Mouse (Mus musculus) testis, postnatal 14 days (tissue): ENCODE measurements around the gene Cebpa.

Source experiments
- DNase-seq: peaks from one replicate; pipeline ENCODE4 v3.0.0; 2021; ENCODE audit warnings: low spot score

Gene Cebpa

GRCm38 (mm10) chr7:35120146-35120691 lies 1.1 kb downstream of the Cebpa start:
- no peak for DNase-seq

DNA sequence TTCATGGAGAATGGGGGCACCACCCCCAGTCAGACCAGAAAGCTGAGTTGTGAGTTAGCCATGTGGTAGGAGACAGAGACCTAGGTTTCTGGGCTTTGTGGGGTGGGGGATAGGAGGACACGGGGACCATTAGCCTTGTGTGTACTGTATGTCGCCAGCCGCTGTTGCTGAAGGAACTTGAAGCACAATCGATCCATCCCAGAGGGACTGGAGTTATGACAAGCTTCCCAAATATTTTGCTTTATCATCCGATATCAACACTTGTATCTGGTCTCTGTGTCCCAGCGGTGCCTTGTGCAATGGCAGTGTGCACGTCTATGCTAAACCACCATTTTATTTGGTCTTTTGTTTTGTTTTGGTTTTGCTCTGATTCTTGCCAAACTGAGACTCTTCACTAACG lies 2.1 kb downstream of the Cebpa start:
- no peak for DNase-seq

- DNase-seq: no peak
Measured at GRCm38 (mm10) chr7:35122401-35123320, 3.6 kb downstream of the Cebpa start.

DNA sequence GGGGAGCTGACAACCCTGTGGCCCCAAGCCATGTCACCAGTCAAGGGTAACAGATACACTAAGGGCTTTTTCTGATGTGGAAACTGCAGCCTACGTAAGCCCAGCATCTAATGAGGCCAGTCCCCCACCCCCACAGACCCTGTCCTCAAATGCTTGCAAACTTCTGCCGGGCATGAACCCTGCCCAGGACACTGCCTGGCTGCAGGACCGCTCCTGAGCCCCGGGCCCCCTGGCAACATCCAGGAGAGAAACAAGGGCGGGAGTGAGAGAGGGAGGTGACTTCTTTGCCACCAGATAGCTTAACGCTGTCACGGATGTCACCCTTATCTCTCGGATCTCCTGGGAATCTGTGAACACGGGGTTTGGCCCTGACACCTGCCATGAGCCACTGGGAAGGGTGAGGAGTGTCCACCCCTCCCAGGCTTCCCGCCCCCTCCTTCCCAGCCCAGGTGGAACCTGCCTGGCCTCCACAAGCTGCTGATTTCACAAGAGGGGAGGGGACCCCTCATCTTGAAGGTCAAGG lies 4.4 kb downstream of the Cebpa start:
- DNase-seq: no peak

DNA sequence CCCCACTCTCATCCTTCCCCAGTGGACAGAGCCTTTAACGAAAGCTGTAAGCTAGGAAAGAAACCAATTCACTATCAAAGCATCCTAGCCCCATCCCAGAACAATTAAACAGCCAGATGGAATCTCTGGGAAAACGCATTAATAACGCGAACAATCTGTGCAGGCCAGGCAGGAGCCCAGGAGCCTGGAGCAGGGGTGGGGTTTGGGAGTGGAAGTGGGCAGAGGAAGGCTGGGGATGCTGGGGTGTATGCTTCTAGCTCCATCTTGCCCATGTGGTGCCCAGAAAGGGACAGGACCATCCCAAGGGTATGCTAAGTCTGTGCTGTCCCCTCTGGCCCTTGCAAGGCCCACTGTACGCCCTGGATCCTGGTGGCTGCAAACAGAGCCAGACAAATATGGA lies 5.1 kb downstream of the Cebpa start:
- DNase-seq: no peak

DNA sequence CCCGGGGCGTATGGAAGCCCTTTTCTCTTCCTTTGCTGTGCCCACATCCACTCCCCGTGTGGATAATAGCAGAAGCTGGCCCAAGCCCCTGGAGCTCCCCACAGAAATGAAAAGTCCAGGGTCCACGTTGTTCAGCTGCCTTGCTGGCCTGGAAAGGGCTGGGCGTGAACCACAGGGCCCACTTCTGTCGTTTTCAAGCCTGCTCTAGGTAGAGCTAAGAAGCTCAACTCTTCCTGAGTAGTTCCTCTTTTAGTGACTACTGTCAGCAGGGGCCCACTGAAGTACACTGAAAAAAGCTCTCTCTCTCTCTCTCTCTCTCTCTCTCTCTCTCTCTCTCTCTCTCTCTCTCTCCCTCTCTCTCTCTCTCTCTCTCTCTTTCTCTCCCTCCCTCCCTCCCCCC lies 5.7 kb downstream of the Cebpa start:
- DNase-seq: no peak

- no peak for DNase-seq
Measured at GRCm38 (mm10) chr7:35125971-35126370, 6.9 kb downstream of the Cebpa start.

DNA sequence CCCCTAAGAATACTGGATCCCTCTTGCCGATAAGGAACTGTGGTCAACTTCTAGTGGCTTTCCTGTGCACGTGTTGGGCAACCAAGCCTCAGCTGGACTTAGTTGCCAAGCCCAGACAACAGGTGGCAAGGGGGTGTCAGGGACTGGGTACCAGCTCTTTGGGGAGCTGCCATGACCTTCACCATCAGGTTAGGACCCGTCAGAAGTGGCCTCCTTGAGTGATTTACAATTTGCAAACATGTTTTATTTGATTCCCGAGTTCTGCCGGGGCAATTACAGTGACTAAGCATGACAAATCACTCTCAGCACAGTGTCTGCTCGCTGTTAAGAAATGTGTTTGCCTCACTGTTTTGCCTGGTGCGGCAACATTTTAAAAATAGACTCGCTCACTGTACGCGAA lies 7.9 kb downstream of the Cebpa start:
- DNase-seq: no peak

GRCm38 (mm10) chr7:35127721-35128120 lies 8.6 kb downstream of the Cebpa start:
- DNase-seq: no peak

DNA sequence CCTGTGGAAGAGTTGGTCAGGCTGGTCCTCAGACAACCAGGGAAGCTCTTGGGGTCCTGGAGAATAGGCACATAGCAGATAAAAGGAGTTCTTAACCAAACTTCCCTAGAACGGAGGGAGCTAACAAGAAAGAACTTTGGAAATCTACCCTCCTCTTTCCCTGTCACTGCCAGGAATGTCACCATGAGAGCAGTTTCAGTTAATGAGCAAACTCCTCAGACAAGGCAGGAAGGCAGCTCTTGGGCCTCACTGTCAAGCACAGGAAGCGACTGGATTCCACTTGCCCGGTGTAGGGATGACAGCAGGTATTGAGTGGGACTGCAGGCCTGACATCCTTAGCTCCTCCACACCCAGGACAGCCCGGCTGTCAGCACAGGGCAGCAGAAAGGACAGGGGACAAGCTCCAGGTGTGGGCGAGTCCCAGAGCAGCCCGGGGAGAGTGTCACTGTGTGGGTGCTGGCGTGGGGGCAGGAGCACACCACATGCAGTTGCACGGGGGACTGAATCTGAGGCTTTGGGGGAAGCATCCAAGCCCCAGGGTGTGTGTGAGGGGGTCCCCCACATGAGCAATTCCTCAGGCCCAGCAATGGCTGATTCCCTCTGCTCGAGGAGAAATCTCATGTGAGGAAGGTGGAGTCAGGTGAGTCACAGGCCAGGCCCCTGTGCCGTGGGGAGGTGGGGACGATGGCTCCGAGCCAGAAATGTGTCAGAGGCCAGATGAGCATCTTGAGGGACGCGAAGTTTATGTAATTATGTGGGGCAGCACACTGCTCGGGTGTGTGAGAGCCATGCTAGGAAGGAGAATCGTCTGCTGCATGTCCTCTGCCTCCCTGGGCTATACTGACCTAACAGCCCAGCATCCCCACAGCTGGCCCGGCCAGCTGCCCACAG lies 9.8 kb downstream of the Cebpa start:
- no peak for DNase-seq

DNA sequence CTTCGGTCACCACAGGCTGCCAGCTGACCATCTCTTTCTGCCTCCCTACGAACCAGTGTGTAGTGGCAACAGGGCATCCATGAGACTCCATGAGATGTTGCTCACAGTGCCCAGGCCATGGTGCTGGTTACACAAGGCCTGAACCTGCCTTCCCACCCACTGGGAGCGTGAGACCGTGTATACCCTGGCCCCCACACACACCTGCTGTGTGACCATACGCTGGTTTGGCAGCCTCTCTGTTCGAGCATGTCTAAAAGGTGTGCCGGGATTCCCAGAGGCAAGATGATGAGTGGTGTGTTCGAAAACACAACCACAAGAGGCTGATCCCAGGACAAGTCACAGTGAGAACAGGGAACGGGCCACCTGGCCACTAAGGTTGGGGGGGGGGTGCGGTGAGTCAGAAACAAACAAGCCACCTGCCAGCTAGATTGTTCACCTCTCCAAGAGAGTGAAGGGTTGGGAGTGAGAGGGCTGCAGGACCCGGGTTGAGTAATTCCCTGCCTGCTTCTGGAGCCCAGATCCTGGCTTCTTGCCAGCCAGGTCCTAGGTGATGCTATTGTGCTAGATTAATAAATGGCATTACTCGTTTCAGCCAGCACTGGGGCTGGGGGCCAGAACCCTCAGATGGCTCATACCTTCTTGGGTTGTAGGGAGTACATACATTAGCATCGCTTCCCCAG lies 11.1 kb downstream of the Cebpa start:
- DNase-seq: no peak

GRCm38 (mm10) chr7:35130888-35131287 lies 11.8 kb downstream of the Cebpa start:
- no peak for DNase-seq

DNA sequence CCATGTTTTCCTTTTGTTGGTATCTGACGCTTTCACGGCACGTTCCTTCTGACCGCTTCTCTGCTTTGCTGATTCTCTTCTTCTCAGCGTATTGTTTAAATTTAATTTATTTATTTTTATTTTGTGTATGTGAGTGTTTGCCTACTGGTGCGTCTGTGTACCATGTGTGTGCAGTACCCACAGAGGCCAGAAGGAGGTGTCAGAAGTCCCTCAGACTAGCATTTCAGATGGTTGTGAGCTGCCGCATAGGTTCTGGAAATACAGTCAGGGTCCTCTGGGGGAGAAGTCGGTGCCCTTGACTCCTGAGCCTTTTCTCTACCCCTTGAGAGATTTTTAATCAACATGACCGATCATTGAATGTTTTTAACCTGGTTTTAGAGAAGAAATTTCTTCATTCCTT lies 12.5 kb downstream of the Cebpa start:
- DNase-seq: no peak

GRCm38 (mm10) chr7:35134621-35135020 lies 15.5 kb downstream of the Cebpa start:
- no peak for DNase-seq

- DNase-seq: no peak
Measured at GRCm38 (mm10) chr7:35137524-35137923, 18.4 kb downstream of the Cebpa start.

DNA sequence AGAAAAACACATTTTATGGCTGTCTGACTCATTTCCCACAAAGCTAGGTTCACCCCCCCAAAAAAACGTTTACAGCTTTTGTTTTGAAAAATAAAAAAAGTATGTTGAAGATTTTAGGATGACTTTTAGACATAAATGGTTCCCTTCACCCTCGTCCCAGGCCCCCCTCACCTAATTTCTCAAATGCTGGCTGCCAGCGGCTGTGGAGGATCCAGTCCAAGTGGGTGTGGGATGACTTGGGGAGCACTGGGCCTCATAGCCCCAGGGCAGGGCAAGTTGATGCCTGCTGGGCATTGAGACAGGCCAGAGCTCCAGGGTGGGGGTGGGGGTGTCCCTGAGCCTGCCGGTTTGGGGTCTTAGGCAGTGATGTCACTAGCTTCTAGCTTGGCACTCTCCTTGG lies 19.4 kb downstream of the Cebpa start:
- DNase-seq: no peak

GRCm38 (mm10) chr7:35139880-35140279 lies 20.8 kb downstream of the Cebpa start:
- no peak for DNase-seq

DNA sequence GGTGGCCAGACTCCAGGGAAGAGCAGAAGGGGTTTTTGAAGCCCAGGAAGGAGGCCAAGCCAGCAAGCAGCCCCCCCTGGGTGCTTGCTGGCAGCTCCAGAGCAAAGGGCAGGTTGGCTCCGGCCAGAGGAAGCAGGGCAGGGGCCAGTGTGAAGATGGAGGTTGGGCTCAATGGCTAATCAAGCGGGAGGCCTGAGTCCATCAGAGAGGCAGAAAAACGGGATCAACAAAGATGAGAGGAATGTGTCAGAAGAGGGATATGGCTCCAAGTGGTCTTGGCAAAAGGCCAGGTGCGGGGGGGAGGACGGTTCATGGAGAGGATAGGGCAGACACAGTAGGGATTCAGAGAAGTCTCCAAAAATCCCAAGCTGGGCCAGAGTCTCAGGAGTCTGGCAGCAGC lies 22.4 kb downstream of the Cebpa start:
- no peak for DNase-seq

GRCm38 (mm10) chr7:35142522-35142921 lies 23.4 kb downstream of the Cebpa start:
- no peak for DNase-seq

DNA sequence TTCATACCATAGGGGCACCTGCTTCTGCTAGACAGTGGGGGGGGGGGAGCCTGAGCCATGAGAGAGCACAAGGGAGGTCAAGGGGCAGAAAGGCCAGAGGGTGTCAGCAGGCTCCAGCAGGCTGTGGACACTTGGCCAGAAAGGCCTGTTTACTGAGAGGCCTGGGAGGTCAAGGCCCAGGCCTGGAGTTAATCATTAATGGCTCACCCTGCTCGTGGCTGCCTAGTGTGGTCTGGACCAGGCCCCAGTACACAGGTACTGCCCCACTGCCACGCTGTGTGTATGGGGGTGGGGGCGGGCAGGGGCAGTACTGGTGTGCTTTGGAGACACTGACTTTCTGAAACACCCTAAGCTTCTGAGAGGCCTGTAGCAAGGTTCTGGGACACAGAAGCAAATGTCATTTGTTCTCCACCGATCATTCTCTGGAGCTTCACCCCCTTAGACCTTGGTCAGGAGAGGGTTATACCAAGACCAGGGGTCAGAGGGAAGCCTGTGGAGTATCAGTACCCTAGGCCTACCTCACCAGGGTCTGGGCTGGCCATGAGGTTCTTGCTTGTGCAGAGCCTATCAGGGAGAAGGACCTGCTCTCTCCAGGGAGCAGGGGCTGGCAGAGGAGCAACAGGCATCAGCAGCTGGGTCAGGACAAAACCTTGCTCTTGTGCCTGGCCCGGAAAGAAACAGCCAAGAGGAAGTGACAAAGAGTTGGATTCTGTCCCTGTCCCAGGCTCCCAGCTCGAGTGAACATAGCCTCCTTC lies 24.9 kb downstream of the Cebpa start:
- DNase-seq: no peak

GRCm38 (mm10) chr7:35145068-35145467 lies 26.0 kb downstream of the Cebpa start:
- DNase-seq: no peak
